Mouse (Mus musculus) forebrain, embryonic 12.5 days (tissue): ENCODE measurements around the gene Olfr96. TPM values are rescaled to one million over a fixed set of nuclear protein-coding genes. Genes with fewer than 3 reads are reported as not detected.
A peak's percentile ranks its signal among the peaks of the same experiment; 100 is the strongest.

ENCODE experiments used
- ATAC-seq: fragments of 200-750 bp; cut with Nextera tagmentation; 2 replicates; pipeline ENCODE4 v1.8.0; 2017; ENCODE audit warnings: moderate TSS enrichment; ENCODE audit not compliant: low FRiP score
- H3K27ac ChIP-seq: fragments of 300-500 bp; sonication (generic); 2 replicates; pipeline ENCODE4 v1.5.1; 2016; ENCODE audit warnings: mild to moderate bottlenecking
- H3K27me3 ChIP-seq: fragments of 300-500 bp; sonication (generic); 2 replicates; pipeline ENCODE4 v1.6.1; 2016; ENCODE audit warnings: mild to moderate bottlenecking
- H3K36me3 ChIP-seq: fragments of 300-500 bp; sonication (generic); replicated peaks from 2 replicates; pipeline ENCODE4 v1.6.1; 2016; ENCODE audit warnings: mild to moderate bottlenecking
- H3K4me1 ChIP-seq: fragments of 300-500 bp; sonication (generic); 2 replicates; pipeline ENCODE4 v1.6.1; 2016
- H3K4me2 ChIP-seq: fragments of 300-500 bp; sonication (generic); 2 replicates; pipeline ENCODE4 v1.6.1; 2016; ENCODE audit warnings: mild to moderate bottlenecking, moderate library complexity
- H3K4me3 ChIP-seq: fragments of 300-500 bp; sonication (generic); replicated peaks from 2 replicates; pipeline ENCODE4 v1.5.1; 2016; ENCODE audit warnings: mild to moderate bottlenecking
- H3K9ac ChIP-seq: fragments of 300-500 bp; sonication (generic); 2 replicates; pipeline ENCODE4 v1.6.1; 2016; ENCODE audit warnings: mild to moderate bottlenecking
- H3K9me3 ChIP-seq: fragments of 300-500 bp; sonication (generic); 2 replicates; pipeline ENCODE4 v1.6.1; 2016
- WGBS: fragments of 180-500 bp; shearing (Covaris S2); methylation state at CpG from one replicate; pipeline ENCODE4 v1.1.7; 2016; 5-methylcytosine and 5-hydroxymethylcytosine counted together
- polyA plus RNA-seq: library from polyadenylated mRNA; unstranded; fragments of >200 nt; fragmentation: Nextera tagmentation; extraction: Ambion mirVana; gene quantifications from 2 replicates; pipeline ENCODE4 v1.2.1, GENCODE M21; 2016

Gene Olfr96
- not detected in 2 replicates for polyA plus RNA-seq

- no peak within 1 kb of the TSS for H3K4me2 ChIP-seq
- H3K4me1 ChIP-seq = no peaks in the 10 kb centered on the region
- H3K27me3 ChIP-seq = no peaks in the 10 kb centered on the region
- H3K36me3 ChIP-seq = no peaks in the 10 kb centered on the region
- no peak within 1 kb of the TSS for H3K9ac ChIP-seq
- no peak within 1 kb of the TSS for H3K4me3 ChIP-seq
- no peak within 1 kb of the TSS for H3K27ac ChIP-seq
- 0 out of 2 replicates have a peak, but pooled peaks cover 3% of the 10 kb centered on the region for H3K9me3 ChIP-seq
- ATAC-seq = no peak
- WGBS = 62% methylated on average over 4 of the region's 4 CpGs
Observed at GRCm38 (mm10) chr17:37219846-37220245, at the start of gene Olfr96. TSS of gene Olfr96 (plus strand) at chr17:37220146.

- Histone ChIP-seq H3K9ac (no peak overlapping the region), H3K36me3 (no peaks in the 10 kb centered on the region), H3K4me3 (no peak overlapping the region), H3K27ac (no peak overlapping the region), H3K27me3 (no peaks in the 10 kb centered on the region), H3K4me1 (no peaks in the 10 kb centered on the region), H3K4me2 (no peak overlapping the region), H3K9me3 (no peaks in the 10 kb centered on the region)
- WGBS = 57% methylated on average over 6 of the region's 6 CpGs
- ATAC-seq = no peak
Observed at GRCm38 (mm10) chr17:37185474-37185873, 34.5 kb upstream of the Olfr96 start.

GRCm38 (mm10) chr17:37190711-37191110 lies 29.2 kb upstream of the Olfr96 start:
- peaks cover 10% of the 10 kb centered on the region for H3K27me3 ChIP-seq
- WGBS = 29% methylated on average over 2 of the region's 2 CpGs
- H3K4me2 ChIP-seq = no peak overlapping the region
- H3K9ac ChIP-seq = no peak overlapping the region
- H3K4me3 ChIP-seq = no peak overlapping the region
- no peak for ATAC-seq
- H3K9me3 ChIP-seq = no peaks in the 10 kb centered on the region
- no peaks in the 10 kb centered on the region for H3K36me3 ChIP-seq
- H3K27ac ChIP-seq = no peak overlapping the region
- H3K4me1 ChIP-seq = no peaks in the 10 kb centered on the region

GRCm38 (mm10) chr17:37193032-37193431 lies 26.9 kb upstream of the Olfr96 start:
- no peak for ATAC-seq
- peaks cover 12% of the 10 kb centered on the region for H3K4me1 ChIP-seq
- no peak overlapping the region for H3K4me2 ChIP-seq
- H3K36me3 ChIP-seq = no peaks in the 10 kb centered on the region
- H3K9ac ChIP-seq = no peak overlapping the region
- H3K9me3 ChIP-seq = no peaks in the 10 kb centered on the region
- H3K4me3 ChIP-seq = no peak overlapping the region
- peaks cover 33% of the 10 kb centered on the region for H3K27me3 ChIP-seq
- no peak overlapping the region for H3K27ac ChIP-seq

GRCm38 (mm10) chr17:37193656-37194055 lies 26.3 kb upstream of the Olfr96 start, which contains the start of gene Ubd:
TSS of gene Ubd (plus strand) at chr17:37193892.
- Histone ChIP-seq H3K9ac (no peak within 1 kb of the TSS), H3K4me2 (no peak within 1 kb of the TSS), H3K27ac (no peak within 1 kb of the TSS), H3K9me3 (no peaks in the 10 kb centered on the region), H3K4me1 (peaks cover 12% of the 10 kb centered on the region), H3K27me3 (peaks cover 39% of the 10 kb centered on the region), H3K4me3 (no peak within 1 kb of the TSS), H3K36me3 (no peaks in the 10 kb centered on the region)
- ATAC-seq = no peak
- WGBS = 77% methylated on average over 2 of the region's 2 CpGs

GRCm38 (mm10) chr17:37194782-37195181 lies 25.2 kb upstream of the Olfr96 start:
- Histone ChIP-seq H3K9ac (no peak overlapping the region), H3K4me2 (no peak overlapping the region), H3K27me3 (peaks cover 41% of the 10 kb centered on the region), H3K4me3 (no peak overlapping the region), H3K4me1 (peaks cover 12% of the 10 kb centered on the region), H3K9me3 (no peaks in the 10 kb centered on the region), H3K36me3 (no peaks in the 10 kb centered on the region), H3K27ac (no peak overlapping the region)
- WGBS = 96% methylated on average over 5 of the region's 5 CpGs
- ATAC-seq = no peak

GRCm38 (mm10) chr17:37196845-37197724 lies 22.9 kb upstream of the Olfr96 start:
- Histone ChIP-seq H3K9me3 (no peaks in the 10 kb centered on the region), H3K36me3 (no peaks in the 10 kb centered on the region), H3K27me3 (peaks cover 45% of the 10 kb centered on the region), H3K4me1 (peaks cover 12% of the 10 kb centered on the region), H3K27ac (no peak overlapping the region), H3K9ac (peak overlapping the region; percentile 53), H3K4me2 (peak overlapping the region; percentile 90), H3K4me3 (peak overlapping the region; percentile 59)
- WGBS = under 1% methylated on average over 77 of the region's 77 CpGs
- peak; percentile 92 for ATAC-seq

- no peak within 1 kb of the TSS for H3K9ac ChIP-seq
- WGBS = 82% methylated on average over 2 of the region's 2 CpGs
- H3K4me3 ChIP-seq = no peak within 1 kb of the TSS
- H3K4me1 ChIP-seq = peaks cover 12% of the 10 kb centered on the region
- no peak within 1 kb of the TSS for H3K4me2 ChIP-seq
- H3K36me3 ChIP-seq = no peaks in the 10 kb centered on the region
- H3K9me3 ChIP-seq = no peaks in the 10 kb centered on the region
- H3K27me3 ChIP-seq = peaks cover 34% of the 10 kb centered on the region
- no peak for ATAC-seq
- H3K27ac ChIP-seq = no peak within 1 kb of the TSS
Observed at GRCm38 (mm10) chr17:37200894-37201293, 19.1 kb upstream of the Olfr96 start, which contains the start of gene Olfr94. TSS of gene Olfr94 (minus strand) at chr17:37200994.

- WGBS = under 1% methylated on average over 4 of the region's 4 CpGs
- peaks cover 9% of the 10 kb centered on the region for H3K27me3 ChIP-seq
- H3K4me3 ChIP-seq = no peak overlapping the region
- no peaks in the 10 kb centered on the region for H3K36me3 ChIP-seq
- peak; percentile 75 for ATAC-seq
- H3K9ac ChIP-seq = no peak overlapping the region
- no peak overlapping the region for H3K4me2 ChIP-seq
- H3K9me3 ChIP-seq = no peaks in the 10 kb centered on the region
- H3K4me1 ChIP-seq = no peaks in the 10 kb centered on the region
- H3K27ac ChIP-seq = no peak overlapping the region
Observed at GRCm38 (mm10) chr17:37203206-37203916, 16.6 kb upstream of the Olfr96 start.

GRCm38 (mm10) chr17:37203917-37204236 lies 16.1 kb upstream of the Olfr96 start:
- Histone ChIP-seq H3K27me3 (peaks cover 5% of the 10 kb centered on the region; the same call in 1 of the 2 replicates), H3K9ac (no peak overlapping the region), H3K27ac (no peak overlapping the region), H3K4me1 (no peaks in the 10 kb centered on the region), H3K9me3 (no peaks in the 10 kb centered on the region), H3K4me2 (no peak overlapping the region), H3K36me3 (no peaks in the 10 kb centered on the region), H3K4me3 (no peak overlapping the region)
- peak; percentile 55 for ATAC-seq
- 32% methylated on average over 3 of the region's 3 CpGs for WGBS

- Histone ChIP-seq H3K4me2 (peak overlapping the region; percentile 64), H3K9me3 (no peaks in the 10 kb centered on the region), H3K27me3 (peaks cover 17% of the 10 kb centered on the region), H3K4me3 (peak overlapping the region; percentile 35), H3K9ac (peak overlapping the region; percentile 17), H3K4me1 (peaks cover 7% of the 10 kb centered on the region), H3K27ac (no peak overlapping the region), H3K36me3 (no peaks in the 10 kb centered on the region)
- no peak for ATAC-seq
- 21% methylated on average over 40 of the region's 40 CpGs for WGBS
Observed at GRCm38 (mm10) chr17:37210884-37211768, 8.8 kb upstream of the Olfr96 start.

- Histone ChIP-seq H3K4me2 (no peak within 1 kb of the TSS), H3K36me3 (no peaks in the 10 kb centered on the region), H3K27ac (no peak within 1 kb of the TSS), H3K4me3 (no peak within 1 kb of the TSS), H3K9ac (no peak within 1 kb of the TSS), H3K9me3 (0 out of 2 replicates have a peak, but pooled peaks cover 3% of the 10 kb centered on the region), H3K4me1 (peaks cover 7% of the 10 kb centered on the region), H3K27me3 (peaks cover 17% of the 10 kb centered on the region)
- ATAC-seq = no peak
- whole genome bisulfite sequencing = 82% methylated on average over 3 of the region's 3 CpGs
Observed at GRCm38 (mm10) chr17:37213018-37213417, 6.9 kb upstream of the Olfr96 start, which contains the start of gene Olfr95. TSS of gene Olfr95 (minus strand) at chr17:37213118.
